Mouse (Mus musculus) CH12.LX (cell line): ENCODE data around the gene Vmn2r56. TPM values are rescaled to one million over a fixed set of nuclear protein-coding genes. Genes with fewer than 3 reads are reported as not detected.
"Not testable (repeated sequence)": the region's sequence is repeated elsewhere in the genome, so short reads cannot be mapped to it uniquely, and the experiment has no call there.

Source experiments
- DNase-seq: peaks from one replicate; pipeline ENCODE4 v3.0.0-alpha.2; 2013; ENCODE audit errors: extremely low read depth
- H3K27ac ChIP-seq: 2 replicates; pipeline ENCODE4 v1.5.1; 2012; ENCODE audit warnings: low read depth, mild to moderate bottlenecking, control low read depth, moderate library complexity; ENCODE audit not compliant: insufficient read depth
- H3K27me3 ChIP-seq: replicated peaks from 2 replicates; pipeline ENCODE3; 2012; ENCODE audit warnings: inconsistent platforms
- H3K36me3 ChIP-seq, 2 experiments: replicated peaks in 1 of 2; 2 replicates each; pipeline versions ENCODE3 to v1.6.1; 2012; ENCODE audit warnings: inconsistent platforms in 1 of 2, low read length in 1 of 2, mild to moderate bottlenecking in 1 of 2, mixed read lengths in 1 of 2, moderate library complexity in 1 of 2; ENCODE audit not compliant: control insufficient read depth in 1 of 2, insufficient read depth in 1 of 2
- H3K4me1 ChIP-seq, 2 experiments: 2 replicates each; pipeline ENCODE4 v1.6.1; 2012; ENCODE audit warnings: inconsistent platforms in 1 of 2, moderate library complexity in 1 of 2; ENCODE audit not compliant: insufficient read depth in 2 of 2, control insufficient read depth in 1 of 2
- H3K4me2 ChIP-seq: 2 replicates; pipeline ENCODE4 v1.6.1; 2012; ENCODE audit warnings: low read depth, mild to moderate bottlenecking, control low read depth; ENCODE audit not compliant: poor library complexity, insufficient read depth, severe bottlenecking
- H3K4me3 ChIP-seq, 3 experiments: fragments of 150-350 bp in 1 of 3; sonication (generic) in 1 of 3; replicated peaks in 1 of 3; 2 replicates each; pipeline versions ENCODE3 to v1.5.1; 2011 to 2012; ENCODE audit warnings: low read depth in 2 of 3, low read length in 2 of 3, mild to moderate bottlenecking in 2 of 3, moderate library complexity in 2 of 3, control low read depth in 1 of 3, improper control_type of control experiment in 1 of 3, inconsistent platforms in 1 of 3, mixed read lengths in 1 of 3; ENCODE audit not compliant: poor library complexity in 1 of 3
- H3K79me2 ChIP-seq: replicated peaks from 2 replicates; pipeline ENCODE4 v1.6.1; 2012; ENCODE audit warnings: mild to moderate bottlenecking, moderate library complexity; ENCODE audit not compliant: control insufficient read depth, poor library complexity, insufficient read depth, severe bottlenecking; ENCODE audit errors: extremely low read depth
- H3K9ac ChIP-seq: 2 replicates; pipeline ENCODE4 v1.6.1; 2012; ENCODE audit warnings: low read depth, mild to moderate bottlenecking, control low read depth, moderate library complexity; ENCODE audit not compliant: insufficient read depth
- H3K9me3 ChIP-seq: replicated peaks from 2 replicates; pipeline ENCODE3; 2012; ENCODE audit warnings: low read length, inconsistent platforms, mixed read lengths
- BHLHE40 ChIP-seq: IDR thresholded peaks from 2 replicates; pipeline ENCODE4 v1.6.1; 2011; ENCODE audit warnings: mild to moderate bottlenecking, low read depth, low read length, improper control_type of control experiment
- CHD1 ChIP-seq: IDR thresholded peaks from 2 replicates; pipeline ENCODE4 v1.6.1; 2012; ENCODE audit warnings: low read depth, low read length, improper control_type of control experiment, inconsistent platforms
- CTCF ChIP-seq, 2 experiments: IDR thresholded peaks in 1 of 2; conservative IDR thresholded peaks in 1 of 2; 2 replicates each; pipeline ENCODE4 v1.5.1; 2011 to 2012; ENCODE audit warnings: low read depth in 2 of 2, low read length in 2 of 2, improper control_type of control experiment in 1 of 2, inconsistent platforms in 1 of 2, mild to moderate bottlenecking in 1 of 2, moderate library complexity in 1 of 2
- E2F4 ChIP-seq: IDR thresholded peaks from 2 replicates; pipeline ENCODE4 v1.6.1; 2011; ENCODE audit warnings: low read depth, low read length, improper control_type of control experiment; ENCODE audit not compliant: insufficient replicate concordance
- ELF1 ChIP-seq: IDR thresholded peaks from 2 replicates; pipeline ENCODE4 v1.6.1; 2014; ENCODE audit warnings: low read depth, mild to moderate bottlenecking, inconsistent platforms, low read length, improper control_type of control experiment
- ETS1 ChIP-seq: conservative IDR thresholded peaks from 2 replicates; pipeline ENCODE4 v1.6.1; 2012; ENCODE audit warnings: low read depth, mild to moderate bottlenecking, inconsistent platforms, low read length, improper control_type of control experiment, moderate library complexity
- GABPA ChIP-seq: IDR thresholded peaks from 2 replicates; pipeline ENCODE4 v1.6.1; 2012; ENCODE audit warnings: low read depth, low read length, improper control_type of control experiment, inconsistent platforms; ENCODE audit not compliant: insufficient replicate concordance
- HCFC1 ChIP-seq: IDR thresholded peaks from 2 replicates; pipeline ENCODE4 v1.6.1; 2012; ENCODE audit warnings: low read depth, mild to moderate bottlenecking, inconsistent platforms, low read length, improper control_type of control experiment
- JUN ChIP-seq: IDR thresholded peaks from 2 replicates; pipeline ENCODE4 v1.6.1; 2011; ENCODE audit warnings: low read depth, mild to moderate bottlenecking, low read length, improper control_type of control experiment, moderate library complexity; ENCODE audit not compliant: insufficient read depth
- JUND ChIP-seq: conservative IDR thresholded peaks from 2 replicates; pipeline ENCODE4 v1.6.1; 2011; ENCODE audit warnings: low read depth, low read length, improper control_type of control experiment
- MAFK ChIP-seq: IDR thresholded peaks from 2 replicates; pipeline ENCODE4 v1.6.1; 2011; ENCODE audit warnings: low read length, improper control_type of control experiment; ENCODE audit not compliant: insufficient replicate concordance
- MAX ChIP-seq: IDR thresholded peaks from 2 replicates; pipeline ENCODE4 v1.6.1; 2011; ENCODE audit warnings: low read length, improper control_type of control experiment
- MEF2A ChIP-seq: IDR thresholded peaks from 2 replicates; pipeline ENCODE4 v1.6.1; 2014; ENCODE audit warnings: low read depth, mild to moderate bottlenecking, inconsistent platforms, low read length, improper control_type of control experiment, borderline replicate concordance
- MXI1 ChIP-seq: IDR thresholded peaks from 2 replicates; pipeline ENCODE4 v1.6.1; 2011; ENCODE audit warnings: mild to moderate bottlenecking, low read depth, low read length, improper control_type of control experiment
- MYC ChIP-seq: IDR thresholded peaks from 2 replicates; pipeline ENCODE4 v1.6.1; 2011; ENCODE audit warnings: low read depth, mild to moderate bottlenecking, improper control_type of control experiment, low read length
- NELFE ChIP-seq: IDR thresholded peaks from 2 replicates; pipeline ENCODE4 v1.6.1; 2011; ENCODE audit warnings: low read depth, low read length, improper control_type of control experiment
- NRF1 ChIP-seq: IDR thresholded peaks from 2 replicates; pipeline ENCODE4 v1.6.1; 2014; ENCODE audit warnings: low read depth, mild to moderate bottlenecking, inconsistent platforms, low read length, improper control_type of control experiment, moderate library complexity
- PAX5 ChIP-seq: IDR thresholded peaks from 2 replicates; pipeline ENCODE4 v1.6.1; 2012; ENCODE audit warnings: low read length, inconsistent platforms, mixed read lengths
- POLR2A ChIP-seq: IDR thresholded peaks from 2 replicates; pipeline ENCODE4 v1.6.1; 2011; ENCODE audit warnings: low read depth, mild to moderate bottlenecking, improper control_type of control experiment, low read length
- POLR2AphosphoS2 ChIP-seq: IDR thresholded peaks from 2 replicates; pipeline ENCODE4 v1.6.1; 2011; ENCODE audit warnings: low read depth, low read length, improper control_type of control experiment
- RAD21 ChIP-seq: IDR thresholded peaks from 2 replicates; pipeline ENCODE4 v1.6.1; 2011; ENCODE audit warnings: low read depth, mild to moderate bottlenecking, low read length, improper control_type of control experiment, moderate library complexity
- SMC3 ChIP-seq: IDR thresholded peaks from 2 replicates; pipeline ENCODE4 v1.6.1; 2011; ENCODE audit warnings: low read depth, low read length, improper control_type of control experiment
- TBP ChIP-seq: conservative IDR thresholded peaks from 2 replicates; pipeline ENCODE4 v1.6.1; 2011; ENCODE audit warnings: low read depth, low read length, improper control_type of control experiment
- TCF12 ChIP-seq: IDR thresholded peaks from 2 replicates; pipeline ENCODE4 v1.6.1; 2014; ENCODE audit warnings: low read depth, mild to moderate bottlenecking, inconsistent platforms, low read length, improper control_type of control experiment
- UBTF ChIP-seq: IDR thresholded peaks from 2 replicates; pipeline ENCODE4 v1.6.1; 2012; ENCODE audit warnings: low read depth, mild to moderate bottlenecking, inconsistent platforms, low read length, improper control_type of control experiment, moderate library complexity
- USF1 ChIP-seq: IDR thresholded peaks from 2 replicates; pipeline ENCODE4 v1.6.1; 2014; ENCODE audit warnings: low read depth, mild to moderate bottlenecking, inconsistent platforms, low read length, improper control_type of control experiment
- USF2 ChIP-seq: conservative IDR thresholded peaks from 2 replicates; pipeline ENCODE4 v1.6.1; 2011; ENCODE audit warnings: low read depth, low read length, improper control_type of control experiment
- ZC3H11A ChIP-seq: IDR thresholded peaks from 2 replicates; pipeline ENCODE4 v1.6.1; 2012; ENCODE audit warnings: low read depth, mild to moderate bottlenecking, inconsistent platforms, low read length, improper control_type of control experiment
- ZKSCAN1 ChIP-seq: IDR thresholded peaks from 2 replicates; pipeline ENCODE4 v1.6.1; 2012; ENCODE audit warnings: low read depth, inconsistent platforms, low read length, improper control_type of control experiment, borderline replicate concordance
- ZNF384 ChIP-seq: IDR thresholded peaks from 2 replicates; pipeline ENCODE4 v1.6.1; 2012; ENCODE audit warnings: low read depth, low read length, improper control_type of control experiment, inconsistent platforms
- dilution Hi-C: fragments of 300-500 bp; cut with MboI; formaldehyde crosslinking; loops from 2 replicates; pipeline ENCODE4 v1.14.3; 2020; ENCODE audit warnings: low sequenced_read_pairs; ENCODE audit not compliant: extremely low pct_unique_long_range_greater_than_20kb, extremely low pct_ligation_motif_present
- in situ Hi-C: fragments of 300-500 bp; cut with MboI; formaldehyde crosslinking; loops from 3 replicates; pipeline ENCODE4 v1.14.3; 2019; ENCODE audit warnings: low sequenced_read_pairs, low pct_ligation_motif_present, low pct_unique_long_range_greater_than_20kb, mixed read lengths
- polyA plus RNA-seq: library from polyadenylated mRNA; unstranded; fragments of >175 nt; gene quantifications from 2 replicates; pipeline ENCODE4 v1.2.1, GENCODE M21; 2012; ENCODE audit warnings: low read depth; ENCODE audit not compliant: insufficient read length
- total RNA-seq, 2 experiments: library from RNA; depleted of rRNA; stranded (reverse); fragments of 300-350 nt in 1 of 2; fragments of >200 nt in 1 of 2; gene quantifications; 2 replicates each; pipeline ENCODE4 v1.2.3; 2012 to 2014

Vmn2r56 gene
- total and polyA plus RNA-seq, 3 experiments, result not detected

DNA sequence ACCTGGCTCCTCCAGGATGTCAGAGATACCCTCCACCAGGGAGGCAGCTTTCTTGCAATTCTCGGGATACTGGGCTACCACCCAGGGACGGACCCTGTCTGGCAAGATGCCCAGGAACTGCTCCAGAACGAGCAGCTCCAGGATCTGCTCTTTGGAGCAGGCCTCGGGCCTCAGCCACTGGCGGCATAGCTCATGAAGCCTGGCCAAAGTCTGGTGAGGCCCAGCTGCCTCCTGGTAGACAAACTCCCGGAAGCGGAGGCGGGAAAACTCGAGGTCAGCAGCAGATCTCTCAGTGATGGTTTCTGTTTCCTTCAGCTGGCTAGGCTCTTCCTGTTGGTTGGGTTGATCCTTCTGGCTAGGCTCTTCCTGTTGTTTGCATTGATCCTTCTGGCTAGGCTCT lies 39.3 kb upstream of the Vmn2r56 start:
- dilution Hi-C loops, result no loop called here
- no peak overlapping the region for H3K9ac ChIP-seq
- H3K79me2 ChIP-seq, result no peaks in the 10 kb centered on the region
- H3K27me3 ChIP-seq, result peaks cover 23% of the 10 kb centered on the region
- no peak overlapping the region for H3K4me3 ChIP-seq
- TF ChIP-seq POLR2AphosphoS2, result no peak
- no peak for TF ChIP-seq MEF2A
- TF ChIP-seq JUN, result no peak
- no peak for TF ChIP-seq ZKSCAN1
- TF ChIP-seq ETS1, result no peak
- no peak for TF ChIP-seq MXI1
- no peak for TF ChIP-seq USF1
- no peak for TF ChIP-seq SMC3
- TF ChIP-seq RAD21, result no peak
- TF ChIP-seq MAX, result no peak
- TF ChIP-seq JUND, result no peak
- no peak for TF ChIP-seq PAX5
- no peak for TF ChIP-seq TCF12
- TF ChIP-seq ZNF384, result no peak
- no peak overlapping the region for H3K4me2 ChIP-seq
- no peak overlapping the region for H3K27ac ChIP-seq
- peaks cover 5 to 10% of the 10 kb centered on the region in 2 experiments; a peak in 3 of 4 replicates for H3K4me1 ChIP-seq
- in situ Hi-C loops, result no loop called here
- no peak for DNase-seq
- H3K9me3 ChIP-seq, result no peaks in the 10 kb centered on the region
- peaks cover 6 to 8% of the 10 kb centered on the region in 2 experiments for H3K36me3 ChIP-seq

DNA sequence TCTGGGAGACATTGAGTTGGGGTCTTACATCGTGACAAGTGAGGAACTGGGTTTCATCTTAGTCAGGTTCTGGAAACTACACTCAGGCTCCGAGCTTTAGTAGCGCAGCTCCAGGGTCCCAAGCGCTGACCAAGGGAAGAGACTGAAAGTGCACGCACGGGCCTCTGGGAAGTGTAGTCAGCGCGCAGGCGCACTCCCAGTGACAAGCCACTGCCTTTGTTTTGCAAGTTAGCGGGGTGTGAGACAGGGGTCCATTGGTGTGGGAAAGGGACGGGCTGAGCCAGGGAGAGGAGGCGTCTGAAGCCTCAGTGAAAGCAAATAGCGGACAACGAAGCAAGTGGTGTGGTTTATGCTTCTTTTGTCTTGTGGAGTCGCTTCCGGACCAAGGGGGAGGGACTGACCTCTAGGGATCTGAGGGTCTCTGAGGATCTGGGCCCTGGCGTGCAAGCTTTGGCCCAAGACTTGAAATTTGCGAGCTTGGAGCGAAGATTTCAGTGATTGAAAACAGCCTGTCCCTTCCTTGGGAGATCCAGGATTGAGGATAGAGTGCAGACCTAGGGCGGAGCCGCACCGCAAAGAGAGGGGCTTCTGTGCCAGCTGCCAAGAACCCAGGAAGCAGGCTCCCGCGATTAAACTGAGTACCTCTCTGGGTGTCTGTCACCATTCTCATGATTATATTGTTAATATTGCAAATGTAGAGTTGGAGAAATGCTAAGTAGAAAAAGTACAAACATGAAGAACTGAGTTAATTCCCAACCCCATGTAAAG lies 14.8 kb upstream of the Vmn2r56 start:
- H3K27me3 ChIP-seq, result peaks cover 24% of the 10 kb centered on the region
- H3K79me2 ChIP-seq, result no peaks in the 10 kb centered on the region
- peaks cover 5% of the 10 kb centered on the region for H3K9me3 ChIP-seq
- no peak overlapping the region for H3K9ac ChIP-seq
- no peaks in the 10 kb centered on the region for H3K4me1 ChIP-seq
- no peak overlapping the region for H3K27ac ChIP-seq
- TF ChIP-seq CTCF (conservative IDR thresholded peaks at IDR 0.05 in 1 of 2, IDR thresholded peaks at IDR 0.05 in 1 of 2; ENCODE audit: low read depth in 2 of 2, low read length in 2 of 2), result no peak
- no peak for TF ChIP-seq MXI1
- TF ChIP-seq CHD1, result no peak
- no peak for TF ChIP-seq ELF1
- TF ChIP-seq BHLHE40, result no peak
- no peak for TF ChIP-seq MEF2A
- TF ChIP-seq NELFE, result no peak
- no peak for TF ChIP-seq USF2
- no peak for TF ChIP-seq TBP
- no peak for TF ChIP-seq NRF1
- TF ChIP-seq HCFC1, result no peak
- TF ChIP-seq MAFK, result no peak
- no peak for TF ChIP-seq E2F4
- no peak for TF ChIP-seq POLR2A
- TF ChIP-seq MYC, result no peak
- TF ChIP-seq ZC3H11A, result no peak
- TF ChIP-seq GABPA, result no peak
- TF ChIP-seq UBTF, result no peak
- no peak overlapping the region for H3K4me2 ChIP-seq
- DNase-seq, result no peak
- in situ Hi-C loops, result no loop called here
- dilution Hi-C loops, result no loop called here
- no peaks in the 10 kb centered on the region for H3K36me3 ChIP-seq
- H3K4me3 ChIP-seq, result no peak overlapping the region

DNA sequence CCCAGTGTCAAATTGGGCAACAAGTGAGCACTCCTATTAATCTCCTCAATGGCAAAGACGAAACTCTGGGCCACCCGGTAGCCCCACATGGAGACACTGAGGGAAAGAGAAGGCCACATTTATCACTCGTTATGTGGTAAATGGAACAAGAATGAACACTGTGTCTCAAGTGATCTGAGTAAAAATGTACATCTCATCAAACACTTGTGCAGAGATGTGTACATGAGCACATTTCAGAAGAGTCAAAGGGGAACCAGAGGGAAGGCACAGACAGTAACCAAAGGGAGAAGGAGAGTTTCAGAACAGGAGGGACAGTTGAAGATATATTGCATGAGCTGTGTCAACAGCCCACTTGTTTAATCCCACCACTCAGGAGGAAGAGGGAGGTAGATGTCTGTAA lies 49.9 kb downstream of the Vmn2r56 start, which contains the start of gene Vmn2r55:
Gene Vmn2r55 (minus strand): TSS at position 101 of the 400 bp plus-strand sequence.
- H3K4me1 ChIP-seq, H3K27me3 ChIP-seq, H3K9ac ChIP-seq, DNase-seq, H3K9me3 ChIP-seq, H3K4me2 ChIP-seq, H3K27ac ChIP-seq, in situ Hi-C loops, H3K36me3 ChIP-seq, dilution Hi-C loops, H3K4me3 ChIP-seq, H3K79me2 ChIP-seq: not testable (repeated sequence)
